8 mouse cellular contexts compared by ENCODE assay signal in the genomic region with DNA sequence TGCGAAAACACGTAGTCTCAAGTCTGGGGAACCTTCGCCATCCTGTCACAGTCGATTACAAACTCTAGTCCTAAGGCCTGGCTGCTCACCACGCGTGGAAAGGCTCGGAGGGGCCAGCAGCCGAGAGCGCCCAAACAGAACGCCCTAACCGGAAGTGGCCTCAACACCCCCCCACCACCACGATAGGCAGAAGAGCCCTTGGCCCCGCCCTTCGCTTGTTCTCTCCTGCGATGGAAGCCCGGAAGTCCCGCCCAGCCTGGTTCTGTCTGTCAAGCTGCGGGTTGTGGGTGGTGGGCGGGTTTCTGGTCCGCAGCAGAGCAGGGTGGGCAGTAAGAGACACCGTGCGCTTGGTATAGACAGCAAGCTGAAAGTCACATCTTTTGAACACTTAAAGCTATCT. TPM values are rescaled to one million over a fixed set of nuclear protein-coding genes. Genes with fewer than 3 reads are reported as not detected.
DNase-seq lines count a peak whose midpoint lies in the region; ATAC-seq and TF ChIP-seq lines count a peak whose summit lies in the region.

No protein-coding gene starts in this region.

- no peaks in the 10 kb centered on the region for H3K36me3 ChIP-seq in hindbrain, embryonic 10.5 days
- H3K36me3 ChIP-seq in lung, postnatal 0 days (ENCODE audit: insufficient read depth, low read length) = no peaks in the 10 kb centered on the region

- peaks cover 7% of the 10 kb centered on the region for H3K4me1 ChIP-seq in hindbrain, embryonic 10.5 days (replicated peaks)
- peaks cover 4% of the 10 kb centered on the region; the same call in 1 of the 2 replicates for H3K4me1 ChIP-seq in lung, postnatal 0 days (ENCODE audit: insufficient read depth, low read depth, low read length)

- H3K9me3 ChIP-seq in hindbrain, embryonic 10.5 days = no peaks in the 10 kb centered on the region
- H3K9me3 ChIP-seq in lung, postnatal 0 days (ENCODE audit: low read length) = no peaks in the 10 kb centered on the region

- WGBS in hindbrain, embryonic 10.5 days = under 1% methylated on average over 22 of the region's 22 CpGs
- 1% methylated on average over 22 of the region's 22 CpGs for WGBS in lung, postnatal 0 days

- peak; percentile 89 for DNase-seq in MEL-GATA-1-ER (ENCODE audit: extremely low read depth, low read depth)
- peak; percentile 94 for DNase-seq in cerebellum, adult 8-10 months
- peak; percentile 92 for DNase-seq in forelimb bud, embryonic 11.5 days (ENCODE audit: low read depth, low spot score)
- peak; percentile 97 for DNase-seq in hindbrain, embryonic 10.5 days (ENCODE audit: low spot score)
- DNase-seq in layer of hippocampus, adult 9-11 months = peak; percentile 98
- DNase-seq in lung, postnatal 0 days (ENCODE audit: low spot score) = peak; percentile 98
- peak; percentile 92 for DNase-seq in ovary, postnatal 14 days (ENCODE audit: low spot score)
- DNase-seq in thymus, postnatal 14 days = peak; percentile 98

- peak; percentile 99 for ATAC-seq in lung, postnatal 0 days

- H3K4me3 ChIP-seq in hindbrain, embryonic 10.5 days = peak overlapping the region; percentile 66
- H3K4me3 ChIP-seq in lung, postnatal 0 days (ENCODE audit: low read depth, low read length) = peak overlapping the region; percentile 45

- TF ChIP-seq CTCF in lung, postnatal 0 days (IDR thresholded peaks at IDR 0.05) = no peak

- H3K27ac ChIP-seq in hindbrain, embryonic 10.5 days = peak overlapping the region; percentile 91
- H3K27ac ChIP-seq in lung, postnatal 0 days (ENCODE audit: low read length) = peak overlapping the region; percentile 86

- peak overlapping the region; percentile 50 for H3K9ac ChIP-seq in lung, postnatal 0 days (replicated peaks; ENCODE audit: low read depth)

- TF ChIP-seq EP300 in lung, postnatal 0 days (IDR thresholded peaks at IDR 0.05) = no peak

- H3K27me3 ChIP-seq in hindbrain, embryonic 10.5 days (ENCODE audit: insufficient read depth, poor library complexity, severe bottlenecking) = peaks cover 10% of the 10 kb centered on the region; the same call in 1 of the 2 replicates
- H3K27me3 ChIP-seq in lung, postnatal 0 days (replicated peaks; ENCODE audit: insufficient read depth, low read length) = no peaks in the 10 kb centered on the region

- H3K4me2 ChIP-seq in lung, postnatal 0 days (replicated peaks; ENCODE audit: low read depth, low read length) = peak overlapping the region; percentile 66

RNA-seq across cellular contexts. Expression of gene Rd3, which starts 12.8 kb away (rescaled TPM):
- polyA plus RNA-seq in hindbrain, embryonic 10.5 days (2016; fragmentation: Nextera tagmentation; extraction: Ambion mirVana) = 1.1 and 2.9 TPM in 2 replicates
- 3.7 and 4.6 TPM in 2 replicates for polyA plus RNA-seq in lung, postnatal 0 days (2015; fragmentation: Nextera tagmentation; extraction: Ambion mirVana)

Comparison
In these comparisons a context has a peak if more than half of its experiments do, and no peak if none do; other contexts are left out.
1. Peak in every context shown above with its lines: DNase-seq, ATAC-seq, H3K4me3 ChIP-seq and H3K27ac ChIP-seq.